Mouse (Mus musculus) liver, postnatal 0 days (tissue): ENCODE results near the gene Cux1.

Experiments used
- CTCF ChIP-seq: sonication (generic); IDR thresholded peaks from 2 replicates; pipeline ENCODE4 v1.5.1; 2016; ENCODE audit warnings: antibody characterized with exemption, low read depth
- EP300 ChIP-seq: IDR thresholded peaks from 2 replicates; pipeline ENCODE4 v1.6.1; 2016; ENCODE audit warnings: antibody characterized with exemption, low read depth, mild to moderate bottlenecking

DNA sequence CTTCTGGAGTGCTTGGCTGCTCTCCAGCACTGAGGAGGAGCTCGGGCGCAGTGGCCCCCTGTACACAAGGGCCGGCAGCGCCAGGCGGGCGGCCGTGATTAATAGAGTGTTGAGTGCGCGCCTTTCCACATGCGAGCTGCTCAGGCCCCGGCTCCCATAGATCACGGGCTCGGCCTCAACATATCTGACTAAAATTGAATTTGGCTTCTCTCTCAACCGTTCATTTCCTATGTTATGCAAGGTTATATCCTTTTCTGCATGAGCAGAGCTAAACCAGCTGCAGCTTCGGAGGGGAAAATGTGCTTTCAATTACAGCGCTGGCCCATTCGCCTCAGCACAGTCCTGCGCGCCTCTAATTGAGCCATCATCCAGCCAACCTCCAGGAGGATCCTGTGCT lies 163.7 kb downstream of the Cux1 start:
- TF ChIP-seq CTCF (no peak), EP300 (no peak)
